Mouse (Mus musculus): Measurements from ENCODE around the gene Tead2.
"Not testable (repeated sequence)": the region's sequence is repeated elsewhere in the genome, so short reads cannot be mapped to it uniquely, and the experiment has no call there.

The Tead2 gene

GRCm38 (mm10) chr7:45215673-45216441 is at the start of gene Tead2:
Gene Tead2 (plus strand): TSS chr7:45215753.
- no peak for DNase-seq (ENCODE audit: low spot score in 2 of 2)

GRCm38 (mm10) chr7:45166950-45167401 is 48.6 kb upstream of the Tead2 start:
- DNase-seq (ENCODE audit: low spot score in 2 of 2) = peak in 1 of 2 experiments; percentile 66

GRCm38 (mm10) chr7:45167761-45168445 is 47.6 kb upstream of the Tead2 start:
- peak in 1 of 2 experiments; percentile 70 for DNase-seq (ENCODE audit: low spot score in 2 of 2)

- no peak for DNase-seq (ENCODE audit: low spot score in 2 of 2)
Measured at GRCm38 (mm10) chr7:45168656-45169055, 46.9 kb upstream of the Tead2 start.

GRCm38 (mm10) chr7:45169495-45169894 is 46.1 kb upstream of the Tead2 start:
- peak in 1 of 2 experiments; percentile 75 for DNase-seq (ENCODE audit: low spot score in 2 of 2)

- no peak for DNase-seq (ENCODE audit: low spot score in 2 of 2)
Measured at GRCm38 (mm10) chr7:45172974-45173373, 42.6 kb upstream of the Tead2 start.

GRCm38 (mm10) chr7:45173772-45174171 is 41.8 kb upstream of the Tead2 start:
- DNase-seq (ENCODE audit: low spot score in 2 of 2) = not testable (repeated sequence)

- DNase-seq (ENCODE audit: low spot score in 2 of 2) = no peak
Measured at GRCm38 (mm10) chr7:45174567-45175280, 40.8 kb upstream of the Tead2 start.

- no peak for DNase-seq (ENCODE audit: low spot score in 2 of 2)
Measured at GRCm38 (mm10) chr7:45175398-45175797, 40.2 kb upstream of the Tead2 start.

GRCm38 (mm10) chr7:45175929-45176328 is 39.6 kb upstream of the Tead2 start:
- DNase-seq (ENCODE audit: low spot score in 2 of 2) = no peak

- no peak for DNase-seq (ENCODE audit: low spot score in 2 of 2)
Measured at GRCm38 (mm10) chr7:45176356-45176755, 39.2 kb upstream of the Tead2 start.

- DNase-seq (ENCODE audit: low spot score in 2 of 2) = no peak
Measured at GRCm38 (mm10) chr7:45178550-45178949, 37.0 kb upstream of the Tead2 start.

GRCm38 (mm10) chr7:45179469-45179868 is 36.1 kb upstream of the Tead2 start, which contains the start of gene Gfy:
Gene Gfy (minus strand): TSS chr7:45179569.
- DNase-seq (ENCODE audit: low spot score in 2 of 2) = no peak

- DNase-seq (ENCODE audit: low spot score in 2 of 2) = no peak
Measured at GRCm38 (mm10) chr7:45180896-45181477, 34.6 kb upstream of the Tead2 start, which contains the start of gene Pth2. Gene Pth2 (plus strand): TSS chr7:45180995.

- no peak for DNase-seq (ENCODE audit: low spot score in 2 of 2)
Measured at GRCm38 (mm10) chr7:45181540-45181939, 34.0 kb upstream of the Tead2 start.

- peak; percentile 58 to 88 for DNase-seq (ENCODE audit: low spot score in 2 of 2)
Measured at GRCm38 (mm10) chr7:45182199-45182601, 33.4 kb upstream of the Tead2 start.

GRCm38 (mm10) chr7:45182606-45183005 is 32.9 kb upstream of the Tead2 start:
- DNase-seq (ENCODE audit: low spot score in 2 of 2) = no peak

- DNase-seq (ENCODE audit: low spot score in 2 of 2) = no peak
Measured at GRCm38 (mm10) chr7:45183672-45184071, 31.9 kb upstream of the Tead2 start.

- DNase-seq (ENCODE audit: low spot score in 2 of 2) = no peak
Measured at GRCm38 (mm10) chr7:45185921-45186320, 29.6 kb upstream of the Tead2 start.

- peak in 1 of 2 experiments; percentile 69 for DNase-seq (ENCODE audit: low spot score in 2 of 2)
Measured at GRCm38 (mm10) chr7:45189600-45189999, 26.0 kb upstream of the Tead2 start.

GRCm38 (mm10) chr7:45190186-45190585 is 25.4 kb upstream of the Tead2 start:
- DNase-seq (ENCODE audit: low spot score in 2 of 2) = no peak

- no peak for DNase-seq (ENCODE audit: low spot score in 2 of 2)
Measured at GRCm38 (mm10) chr7:45191161-45191560, 24.4 kb upstream of the Tead2 start.
